Mouse (Mus musculus): ENCODE data around the gene Taar7e. TPM values are rescaled to one million over a fixed set of nuclear protein-coding genes. Genes with fewer than 3 reads are reported as not detected.

The Taar7e gene
- polyA plus RNA-seq, 1 experiment from 2014 or later, result not detected

- ATAC-seq (ENCODE audit: insufficient read depth) (no peak), DNase-seq (no peak)
- H3K4me2 ChIP-seq, result no peak overlapping the region
- H3K9me3 ChIP-seq (ENCODE audit: low read depth, low read length), result no peaks in the 10 kb centered on the region
- TF ChIP-seq CTCF (IDR thresholded peaks at IDR 0.05; ENCODE audit: low read depth), result no peak
- H3K27ac ChIP-seq (ENCODE audit: low read depth), result no peak overlapping the region
- H3K4me3 ChIP-seq (ENCODE audit: low read depth, low read length), result no peak overlapping the region
- WGBS, result 59% methylated on average over 5 of the region's 5 CpGs
- no peaks in the 10 kb centered on the region for H3K4me1 ChIP-seq (ENCODE audit: insufficient read depth)
- no peak overlapping the region for H3K9ac ChIP-seq
- H3K36me3 ChIP-seq (ENCODE audit: insufficient read depth), result no peaks in the 10 kb centered on the region
- no peaks in the 10 kb centered on the region for H3K27me3 ChIP-seq (ENCODE audit: insufficient read depth, low read length)
Measured at GRCm38 (mm10) chr10:24085936-24086335, 48.5 kb downstream of the Taar7e start.

- Histone ChIP-seq H3K27ac (ENCODE audit: low read depth) (no peak overlapping the region), H3K4me3 (ENCODE audit: low read depth, low read length) (no peak overlapping the region), H3K4me2 (no peak overlapping the region), H3K36me3 (ENCODE audit: insufficient read depth) (no peaks in the 10 kb centered on the region), H3K9me3 (ENCODE audit: low read depth, low read length) (no peaks in the 10 kb centered on the region), H3K4me1 (ENCODE audit: insufficient read depth) (no peaks in the 10 kb centered on the region), H3K9ac (no peak overlapping the region), H3K27me3 (ENCODE audit: insufficient read depth, low read length) (no peaks in the 10 kb centered on the region)
- DNase-seq (peak; percentile 28), ATAC-seq (ENCODE audit: insufficient read depth) (no peak)
- TF ChIP-seq CTCF (IDR thresholded peaks at IDR 0.05; ENCODE audit: low read depth), result no peak
- WGBS, result 56% methylated on average over 5 of the region's 5 CpGs
Measured at GRCm38 (mm10) chr10:24086555-24086954, 49.1 kb downstream of the Taar7e start.

GRCm38 (mm10) chr10:24087168-24087567, 49.8 kb downstream of the Taar7e start:
- Histone ChIP-seq H3K9ac (no peak overlapping the region), H3K9me3 (ENCODE audit: low read depth, low read length) (no peaks in the 10 kb centered on the region), H3K4me3 (ENCODE audit: low read depth, low read length) (no peak overlapping the region), H3K27ac (ENCODE audit: low read depth) (no peak overlapping the region), H3K4me1 (ENCODE audit: insufficient read depth) (no peaks in the 10 kb centered on the region), H3K27me3 (ENCODE audit: insufficient read depth, low read length) (no peaks in the 10 kb centered on the region), H3K4me2 (no peak overlapping the region), H3K36me3 (ENCODE audit: insufficient read depth) (no peaks in the 10 kb centered on the region)
- TF ChIP-seq CTCF (IDR thresholded peaks at IDR 0.05; ENCODE audit: low read depth), result no peak
- no peak for ATAC-seq (ENCODE audit: insufficient read depth)
- 83% methylated on average over 2 of the region's 2 CpGs for WGBS
- no peak for DNase-seq

Other genes starting within 250 kb of the Taar7e start
- 21.7 and 22.9 TPM in 2 replicates for gene Slc18b1, start 240.6 kb upstream of the Taar7e start, polyA plus RNA-seq (2014; fragmentation: Nextera tagmentation; extraction: Ambion mirVana)
- gene Vnn3, start 186.2 kb upstream of the Taar7e start, polyA plus RNA-seq (2014; fragmentation: Nextera tagmentation; extraction: Ambion mirVana), result not detected in 2 replicates
- gene Vnn1, start 142.9 kb upstream of the Taar7e start, polyA plus RNA-seq (2014; fragmentation: Nextera tagmentation; extraction: Ambion mirVana), result 1.7 and 1.8 TPM in 2 replicates
- gene Taar1, start 117.3 kb upstream of the Taar7e start, polyA plus RNA-seq (2014; fragmentation: Nextera tagmentation; extraction: Ambion mirVana), result not detected in 2 replicates
- not detected in 2 replicates for gene Taar2, start 99.0 kb upstream of the Taar7e start, polyA plus RNA-seq (2014; fragmentation: Nextera tagmentation; extraction: Ambion mirVana)
- not detected in 2 replicates for gene Taar3, start 88.1 kb upstream of the Taar7e start, polyA plus RNA-seq (2014; fragmentation: Nextera tagmentation; extraction: Ambion mirVana)
- gene Taar4, start 77.1 kb upstream of the Taar7e start, polyA plus RNA-seq (2014; fragmentation: Nextera tagmentation; extraction: Ambion mirVana), result not detected in 2 replicates
- gene Taar5, start 66.9 kb upstream of the Taar7e start, polyA plus RNA-seq (2014; fragmentation: Nextera tagmentation; extraction: Ambion mirVana), result not detected in 2 replicates
- not detected in 2 replicates for gene Taar6, start 52.0 kb upstream of the Taar7e start, polyA plus RNA-seq (2014; fragmentation: Nextera tagmentation; extraction: Ambion mirVana)
- gene Taar7a, start 44.1 kb upstream of the Taar7e start, polyA plus RNA-seq (2014; fragmentation: Nextera tagmentation; extraction: Ambion mirVana), result not detected in 2 replicates
- gene Taar7b, start 37.7 kb upstream of the Taar7e start, polyA plus RNA-seq (2014; fragmentation: Nextera tagmentation; extraction: Ambion mirVana), result not detected in 2 replicates
- gene Taar7d, start 10.4 kb upstream of the Taar7e start, polyA plus RNA-seq (2014; fragmentation: Nextera tagmentation; extraction: Ambion mirVana), result not detected in 2 replicates
- not detected in 2 replicates for gene Taar7f, start 11.9 kb downstream of the Taar7e start, polyA plus RNA-seq (2014; fragmentation: Nextera tagmentation; extraction: Ambion mirVana)
- not detected in 2 replicates for gene Taar8a, start 38.9 kb downstream of the Taar7e start, polyA plus RNA-seq (2014; fragmentation: Nextera tagmentation; extraction: Ambion mirVana)
- not detected in 2 replicates for gene Taar8b, start 54.7 kb downstream of the Taar7e start, polyA plus RNA-seq (2014; fragmentation: Nextera tagmentation; extraction: Ambion mirVana)
- not detected in 2 replicates for gene Taar8c, start 64.3 kb downstream of the Taar7e start, polyA plus RNA-seq (2014; fragmentation: Nextera tagmentation; extraction: Ambion mirVana)
- not detected in 2 replicates for gene Taar9, start 71.9 kb downstream of the Taar7e start, polyA plus RNA-seq (2014; fragmentation: Nextera tagmentation; extraction: Ambion mirVana)
- 76.1 and 77.8 TPM in 2 replicates for gene Stx7, start 111.7 kb downstream of the Taar7e start, polyA plus RNA-seq (2014; fragmentation: Nextera tagmentation; extraction: Ambion mirVana)
- 4.9 and 5.1 TPM in 2 replicates for gene Moxd1, start 185.9 kb downstream of the Taar7e start, polyA plus RNA-seq (2014; fragmentation: Nextera tagmentation; extraction: Ambion mirVana)

All from lung, embryonic 14.5 days (tissue).